Mouse (Mus musculus) liver, adult 2 months (tissue): Measurements from ENCODE around the gene BC052040. TPM values are rescaled to one million over a fixed set of nuclear protein-coding genes. Genes with fewer than 3 reads are reported as not detected.

ENCODE experiments used
- DNase-seq: peaks from one replicate; pipeline ENCODE4 v3.0.0-alpha.2; 2011; ENCODE audit warnings: low read depth, low spot score; ENCODE audit errors: extremely low read depth
- H3K27ac ChIP-seq: fragments of 200-500 bp; replicated peaks from 2 replicates; pipeline ENCODE4 v1.5.1; 2012; ENCODE audit warnings: low read depth, mild to moderate bottlenecking, control low read depth, inconsistent platforms, low read length; ENCODE audit not compliant: insufficient read depth
- H3K27me3 ChIP-seq: fragments of 200-500 bp; 2 replicates; pipeline ENCODE4 v1.6.1; 2012; ENCODE audit warnings: mild to moderate bottlenecking, moderate library complexity, low read length, inconsistent platforms; ENCODE audit not compliant: control insufficient read depth, insufficient read depth
- H3K36me3 ChIP-seq: fragments of 200-500 bp; 2 replicates; pipeline ENCODE4 v1.6.1; 2012; ENCODE audit warnings: low read length, inconsistent platforms; ENCODE audit not compliant: control insufficient read depth, insufficient read depth
- H3K4me1 ChIP-seq: fragments of 200-500 bp; 2 replicates; pipeline ENCODE4 v1.6.1; 2011; ENCODE audit warnings: low read length; ENCODE audit not compliant: control insufficient read depth, insufficient read depth
- H3K4me3 ChIP-seq: fragments of 200-500 bp; 2 replicates; pipeline ENCODE4 v1.5.1; 2011; ENCODE audit warnings: low read depth, mild to moderate bottlenecking, control low read depth, low read length, moderate library complexity; ENCODE audit not compliant: insufficient read depth
- H3K79me2 ChIP-seq: fragments of 200-500 bp; 2 replicates; pipeline ENCODE4 v1.6.1; 2012; ENCODE audit warnings: inconsistent platforms, mild to moderate bottlenecking, low read length, moderate library complexity; ENCODE audit not compliant: control insufficient read depth, insufficient read depth
- H3K9ac ChIP-seq: fragments of 200-500 bp; 2 replicates; pipeline ENCODE4 v1.6.1; 2012; ENCODE audit warnings: low read depth, mild to moderate bottlenecking, control low read depth, inconsistent platforms, low read length
- CTCF ChIP-seq: fragments of 200-500 bp; IDR thresholded peaks from 2 replicates; pipeline ENCODE4 v1.5.1; 2011; ENCODE audit warnings: low read depth, low read length, control low read depth
- POLR2A ChIP-seq: fragments of 200-500 bp; IDR thresholded peaks from 2 replicates; pipeline ENCODE4 v1.6.1; 2011; ENCODE audit warnings: low read length, control low read depth; ENCODE audit not compliant: insufficient read depth; ENCODE audit errors: extremely low read depth
- WGBS: fragments of 180-500 bp; shearing (Covaris S2); methylation state at CpG from one replicate; pipeline ENCODE4 v1.1.7; 2018; 5-methylcytosine and 5-hydroxymethylcytosine counted together
- polyA plus RNA-seq: library from polyadenylated mRNA; depleted of rRNA; stranded (reverse); fragments of >200 nt; gene quantifications from 2 replicates; pipeline ENCODE4 v1.2.3, GENCODE M21; 2012
- total RNA-seq: library from RNA; depleted of rRNA; stranded (reverse); fragments of >200 nt; gene quantifications from 2 replicates; pipeline ENCODE4 v1.2.3, GENCODE M21; 2014

Gene BC052040
- total and polyA plus RNA-seq, 2 experiments, result 1.6 to 2.5 TPM

DNA sequence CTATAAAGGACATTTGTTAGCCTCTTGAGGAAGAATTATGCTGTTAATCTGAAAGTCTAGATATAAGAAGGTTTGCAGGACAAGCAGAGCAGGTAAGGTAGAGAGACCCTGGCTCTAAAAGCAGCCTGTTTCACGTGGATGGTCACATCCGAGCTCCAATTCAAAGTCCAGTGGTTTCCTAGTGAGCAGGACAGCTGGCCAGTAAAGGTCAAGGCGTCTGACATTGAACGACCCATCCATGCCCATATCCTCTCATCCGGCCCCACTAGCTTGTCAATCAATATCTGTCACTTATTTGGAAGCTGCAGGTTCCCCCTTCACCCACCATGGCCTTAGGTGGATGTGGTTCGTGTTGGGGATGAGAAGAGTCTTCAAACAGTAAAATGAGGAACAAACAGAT, 142.7 kb downstream of the BC052040 start:
- Histone ChIP-seq H3K4me1 (no peaks in the 10 kb centered on the region), H3K79me2 (no peaks in the 10 kb centered on the region), H3K36me3 (no peaks in the 10 kb centered on the region), H3K27ac (no peak overlapping the region), H3K4me3 (no peak overlapping the region), H3K9ac (no peak overlapping the region), H3K27me3 (no peaks in the 10 kb centered on the region)
- peak; percentile 34 for DNase-seq
- TF ChIP-seq CTCF (no peak), POLR2A (no peak)
- 35% methylated on average over 6 of the region's 6 CpGs for WGBS

DNA sequence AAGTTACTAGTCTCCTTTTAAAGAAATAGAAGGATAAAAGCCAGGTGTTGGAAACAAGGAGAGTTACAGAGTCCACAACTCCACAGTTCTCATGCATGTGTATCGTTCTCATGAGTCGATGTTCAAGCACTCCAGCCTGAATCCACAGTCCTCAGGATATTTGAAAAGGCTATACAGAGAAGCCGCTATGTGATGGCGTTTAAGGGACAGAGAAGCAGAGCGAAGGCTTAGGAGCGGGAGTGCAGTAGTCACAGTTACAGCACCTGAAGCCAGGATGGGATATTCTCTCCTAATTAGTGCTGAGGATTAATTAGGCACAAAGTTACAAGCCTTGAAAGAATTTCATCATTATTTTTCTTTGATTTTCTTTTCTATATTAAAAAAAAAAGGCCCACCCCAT, 143.2 kb downstream of the BC052040 start:
- WGBS, result 95% methylated on average over 6 of the region's 6 CpGs
- no peak for DNase-seq
- no peaks in the 10 kb centered on the region for H3K79me2 ChIP-seq
- TF ChIP-seq POLR2A (no peak), CTCF (no peak)
- no peaks in the 10 kb centered on the region for H3K36me3 ChIP-seq
- no peaks in the 10 kb centered on the region for H3K27me3 ChIP-seq
- H3K4me1 ChIP-seq, result no peaks in the 10 kb centered on the region
- H3K4me3 ChIP-seq, result no peak overlapping the region
- H3K27ac ChIP-seq, result no peak overlapping the region
- H3K9ac ChIP-seq, result no peak overlapping the region

DNA sequence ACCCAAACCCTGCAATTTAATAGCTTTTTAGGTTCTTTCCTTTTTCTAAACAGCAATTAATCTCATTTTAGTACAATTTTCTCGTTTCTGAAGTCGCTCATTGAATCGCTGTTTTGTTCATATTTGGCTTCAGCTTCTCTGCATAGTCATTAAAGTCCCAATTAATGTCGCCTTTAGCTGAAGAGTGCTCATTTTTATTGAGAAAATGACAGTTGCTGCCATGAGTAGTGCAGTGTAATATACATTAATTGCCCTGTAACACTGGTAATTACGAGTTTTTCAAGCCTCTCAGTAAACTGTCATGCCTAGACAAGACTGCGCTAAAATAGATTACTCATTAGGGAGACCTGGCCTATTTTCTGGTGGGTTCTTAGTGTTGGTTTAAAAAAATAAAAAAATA, 144.0 kb downstream of the BC052040 start:
- 95% methylated on average over 6 of the region's 6 CpGs for WGBS
- no peak overlapping the region for H3K27ac ChIP-seq
- no peaks in the 10 kb centered on the region for H3K27me3 ChIP-seq
- no peak for DNase-seq
- H3K36me3 ChIP-seq, result no peaks in the 10 kb centered on the region
- no peak overlapping the region for H3K9ac ChIP-seq
- H3K79me2 ChIP-seq, result no peaks in the 10 kb centered on the region
- H3K4me3 ChIP-seq, result no peak overlapping the region
- TF ChIP-seq CTCF (no peak), POLR2A (no peak)
- no peaks in the 10 kb centered on the region for H3K4me1 ChIP-seq

DNA sequence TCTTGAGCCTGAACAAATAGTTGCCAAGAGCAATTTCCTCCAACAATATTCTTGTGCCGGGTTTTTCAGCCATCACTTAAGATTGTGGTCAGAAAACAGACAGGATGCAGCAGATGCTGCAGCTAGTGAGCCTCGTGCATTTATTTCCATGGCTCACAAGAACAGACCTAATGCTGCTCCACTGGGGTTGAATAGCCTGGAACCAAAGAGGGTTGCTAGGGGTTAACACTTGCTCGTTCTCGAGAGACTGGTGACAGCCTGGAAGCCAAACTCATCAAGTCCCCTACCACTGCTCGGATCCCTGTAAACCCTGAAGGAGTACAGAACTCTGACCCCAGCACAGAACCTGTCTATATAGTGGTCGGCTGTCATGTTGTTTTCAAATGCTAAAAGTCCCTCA, 144.4 kb downstream of the BC052040 start:
- no peak overlapping the region for H3K4me3 ChIP-seq
- no peak overlapping the region for H3K9ac ChIP-seq
- DNase-seq, result no peak
- H3K27me3 ChIP-seq, result no peaks in the 10 kb centered on the region
- H3K4me1 ChIP-seq, result no peaks in the 10 kb centered on the region
- no peaks in the 10 kb centered on the region for H3K36me3 ChIP-seq
- no peak overlapping the region for H3K27ac ChIP-seq
- no peaks in the 10 kb centered on the region for H3K79me2 ChIP-seq
- 84% methylated on average over 6 of the region's 6 CpGs for WGBS
- TF ChIP-seq POLR2A (no peak), CTCF (no peak)

DNA sequence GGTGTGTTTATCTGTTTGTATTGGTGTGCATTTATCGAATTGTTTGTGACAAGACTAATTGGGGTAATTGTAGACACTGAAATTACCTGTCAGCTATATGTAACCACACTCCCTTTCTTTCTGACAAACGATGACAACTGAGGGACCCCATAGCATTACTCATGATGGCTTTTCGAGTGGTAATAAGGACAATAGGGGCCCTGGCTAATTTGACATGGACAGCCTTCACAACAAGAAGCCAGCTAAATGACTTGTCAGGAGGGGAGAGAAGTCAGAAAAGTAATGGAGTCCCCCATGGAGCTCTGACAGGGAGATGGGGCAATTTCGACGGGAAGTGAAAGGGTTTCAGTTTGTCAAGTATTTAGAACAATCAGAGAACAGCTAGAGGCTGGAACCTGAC, 145.3 kb downstream of the BC052040 start:
- no peak overlapping the region for H3K27ac ChIP-seq
- no peaks in the 10 kb centered on the region for H3K79me2 ChIP-seq
- H3K9ac ChIP-seq, result no peak overlapping the region
- no peaks in the 10 kb centered on the region for H3K36me3 ChIP-seq
- no peak for DNase-seq
- H3K4me1 ChIP-seq, result no peaks in the 10 kb centered on the region
- TF ChIP-seq CTCF, result no peak
- no peak for TF ChIP-seq POLR2A
- 90% methylated on average over 5 of the region's 5 CpGs for WGBS
- H3K4me3 ChIP-seq, result no peak overlapping the region
- H3K27me3 ChIP-seq, result no peaks in the 10 kb centered on the region

DNA sequence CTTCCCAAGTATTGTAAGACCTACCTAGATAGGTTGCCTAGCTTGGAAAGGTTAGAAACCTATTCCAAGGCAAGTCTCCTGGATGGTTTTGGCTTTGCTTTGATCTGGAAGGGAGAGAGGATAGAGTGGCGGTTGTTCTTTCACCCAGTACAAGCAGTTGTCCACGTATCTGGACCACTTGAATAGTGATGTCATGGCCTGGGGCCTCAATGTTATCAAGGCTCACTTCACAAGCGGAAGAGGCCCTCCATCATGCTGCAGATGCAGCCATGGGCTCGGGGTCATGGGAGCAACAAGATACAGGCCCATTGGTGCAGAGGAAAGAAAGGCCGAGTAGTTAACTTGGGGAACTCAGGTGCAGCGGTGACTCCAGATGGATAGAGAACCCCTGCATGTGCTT, 147.1 kb downstream of the BC052040 start:
- H3K4me1 ChIP-seq, result no peaks in the 10 kb centered on the region
- no peak overlapping the region for H3K9ac ChIP-seq
- no peak for DNase-seq
- no peak overlapping the region for H3K27ac ChIP-seq
- 92% methylated on average over 6 of the region's 6 CpGs for WGBS
- no peak overlapping the region for H3K4me3 ChIP-seq
- H3K36me3 ChIP-seq, result no peaks in the 10 kb centered on the region
- H3K79me2 ChIP-seq, result no peaks in the 10 kb centered on the region
- H3K27me3 ChIP-seq, result no peaks in the 10 kb centered on the region
- no peak for TF ChIP-seq POLR2A
